Mouse (Mus musculus) embryonic stem cell, embryonic (primary cell): ENCODE measurements around the gene Man1a.

Source experiments
- CTCF ChIA-PET, 4 experiments: fragments of 300-600 bp in 2 of 4; fragments of 350-600 bp in 2 of 4; sonication (Branson Sonifier 250); formaldehyde crosslinking; loops; one replicate each; lab custom pipeline; 2022; ENCODE audit warnings: inconsistent platforms in 2 of 4; lab: Charles Lee
- POLR2A ChIA-PET, 4 experiments: fragments of 300-600 bp in 2 of 4; fragments of 350-600 bp in 2 of 4; sonication (Branson Sonifier 250); formaldehyde crosslinking; loops; one replicate each; lab custom pipeline; 2022; ENCODE audit warnings: antibody characterized with exemption in 4 of 4, inconsistent platforms in 1 of 4; lab: Charles Lee

Man1a gene

GRCm38 (mm10) chr10:54076420-54076819 lies at the start of gene Man1a:
TSS of gene Man1a (minus strand) at chr10:54076609.
- ChIA-PET POLR2A (no interaction called here), CTCF (no interaction called here)

- CTCF ChIA-PET: no interaction called here
- POLR2A ChIA-PET: no interaction called here
Observed at GRCm38 (mm10) chr10:54121816-54122215, 45.4 kb upstream of the Man1a start.

GRCm38 (mm10) chr10:54120375-54120774 lies 44.0 kb upstream of the Man1a start:
- CTCF ChIA-PET: no interaction called here
- POLR2A ChIA-PET: no interaction called here

GRCm38 (mm10) chr10:54119303-54119702 lies 42.9 kb upstream of the Man1a start:
- POLR2A ChIA-PET: no interaction called here
- CTCF ChIA-PET: interaction anchor here in 1 of 4 experiments (0.5 kb wide), 1 partner anchor 1676 kb away, joined by 5 read pairs; no protein-coding TSS in a partner anchor

- POLR2A ChIA-PET: no interaction called here
- CTCF ChIA-PET: no interaction called here
Observed at GRCm38 (mm10) chr10:54118223-54118912, 42.0 kb upstream of the Man1a start.

- ChIA-PET POLR2A (no interaction called here), CTCF (no interaction called here)
Observed at GRCm38 (mm10) chr10:54117763-54118162, 41.4 kb upstream of the Man1a start.

- ChIA-PET POLR2A (no interaction called here), CTCF (no interaction called here)
Observed at GRCm38 (mm10) chr10:54103671-54104070, 27.3 kb upstream of the Man1a start.

GRCm38 (mm10) chr10:54092081-54092480 lies 15.7 kb upstream of the Man1a start:
- CTCF ChIA-PET: no interaction called here
- POLR2A ChIA-PET: no interaction called here

GRCm38 (mm10) chr10:54089923-54090322 lies 13.5 kb upstream of the Man1a start:
- CTCF ChIA-PET: no interaction called here

GRCm38 (mm10) chr10:54087346-54087745 lies 10.9 kb upstream of the Man1a start:
- ChIA-PET CTCF (no interaction called here), POLR2A (no interaction called here)

More at GRCm38 (mm10) chr10:54089923-54090322, 13.5 kb upstream of the Man1a start:
- POLR2A ChIA-PET: interaction anchor here in 1 of 4 experiments (0.5 kb wide), 1 partner anchor 510 kb away, joined by 4 read pairs; no protein-coding TSS in a partner anchor

- ChIA-PET CTCF (no interaction called here), POLR2A (no interaction called here)
Observed at GRCm38 (mm10) chr10:54085073-54085472, 8.7 kb upstream of the Man1a start.

- ChIA-PET POLR2A (no interaction called here), CTCF (no interaction called here)
Observed at GRCm38 (mm10) chr10:54077005-54077404, 596 bp upstream of the Man1a start.

GRCm38 (mm10) chr10:54075441-54076010 lies 883 bp downstream of the Man1a start:
- ChIA-PET POLR2A (interaction anchor here in 1 of 4 experiments (1.3 kb wide), 1 partner anchor 219 kb away, joined by 3 read pairs; no protein-coding TSS in a partner anchor), CTCF (no interaction called here)

- ChIA-PET POLR2A (interaction anchor here in 1 of 4 experiments (1.3 kb wide), 1 partner anchor 218 kb away, joined by 3 read pairs; no protein-coding TSS in a partner anchor), CTCF (no interaction called here)
Observed at GRCm38 (mm10) chr10:54074609-54075421, 1.6 kb downstream of the Man1a start.

GRCm38 (mm10) chr10:54074247-54074608 lies 2.2 kb downstream of the Man1a start:
- POLR2A ChIA-PET: no interaction called here
- CTCF ChIA-PET: no interaction called here

- CTCF ChIA-PET: no interaction called here
- POLR2A ChIA-PET: no interaction called here
Observed at GRCm38 (mm10) chr10:54073641-54074203, 2.7 kb downstream of the Man1a start.

- ChIA-PET CTCF (no interaction called here), POLR2A (no interaction called here)
Observed at GRCm38 (mm10) chr10:54072336-54072735, 4.1 kb downstream of the Man1a start.

- POLR2A ChIA-PET: interaction anchor here in 1 of 4 experiments (0.7 kb wide), 1 partner anchor 35 kb away, joined by 3 read pairs; no protein-coding TSS in a partner anchor
- CTCF ChIA-PET: no interaction called here
Observed at GRCm38 (mm10) chr10:54070496-54070895, 5.9 kb downstream of the Man1a start.

GRCm38 (mm10) chr10:54069412-54069811 lies 7.0 kb downstream of the Man1a start:
- POLR2A ChIA-PET: no interaction called here
- CTCF ChIA-PET: no interaction called here

- ChIA-PET CTCF (no interaction called here), POLR2A (no interaction called here)
Observed at GRCm38 (mm10) chr10:54066683-54067082, 9.7 kb downstream of the Man1a start.
